Mouse (Mus musculus) 3T3-L1 (cell line): ENCODE measurements at regions not wholly inside any gene's neighbourhood (a gene's known extent, or its start where the extent isn't known, plus 50 kb on each side); places are given as distances from the start of the nearest gene placed in this dataset.

Source experiments
- DNase-seq: peaks from one replicate; pipeline ENCODE4 v3.0.0-alpha.2; 2015; ENCODE audit warnings: low read depth, low spot score

GRCm38 (mm10) chr1:128782286-128782685 is 190.2 kb upstream of the Cxcr4 start:
- DNase-seq: no peak

- no peak for DNase-seq
Observed at GRCm38 (mm10) chr1:128781871-128782270, 189.8 kb upstream of the Cxcr4 start.

GRCm38 (mm10) chr1:128781311-128781710 is 189.2 kb upstream of the Cxcr4 start:
- DNase-seq: no peak

DNA sequence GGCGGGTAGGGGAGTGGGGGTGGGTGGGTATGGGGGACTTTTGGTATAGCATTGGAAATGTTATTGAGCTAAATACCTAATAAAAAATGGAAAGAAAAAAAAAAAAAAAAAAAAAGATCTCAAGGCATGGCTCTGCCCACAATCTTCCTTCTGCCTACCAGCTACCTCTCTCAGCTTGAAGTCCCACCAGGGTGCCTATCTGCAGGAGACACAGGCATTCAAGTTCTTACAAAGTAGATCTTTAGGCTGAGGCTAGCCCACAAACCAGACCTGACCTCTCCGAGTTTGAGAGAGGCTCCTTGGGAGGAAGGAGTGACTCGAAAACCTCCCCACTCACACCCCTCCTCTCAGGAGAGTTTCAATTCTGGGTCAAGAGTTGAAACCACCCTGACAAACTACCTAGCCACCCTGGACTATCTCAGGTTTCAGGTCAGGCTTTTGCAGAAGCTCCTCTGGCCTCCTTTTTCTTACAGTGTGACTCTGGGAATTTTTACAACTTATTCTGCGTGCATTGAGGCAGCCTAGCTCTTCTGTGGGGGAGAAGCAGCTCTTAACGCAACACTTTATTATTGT is 187.6 kb upstream of the Cxcr4 start:
- DNase-seq: no peak

DNA sequence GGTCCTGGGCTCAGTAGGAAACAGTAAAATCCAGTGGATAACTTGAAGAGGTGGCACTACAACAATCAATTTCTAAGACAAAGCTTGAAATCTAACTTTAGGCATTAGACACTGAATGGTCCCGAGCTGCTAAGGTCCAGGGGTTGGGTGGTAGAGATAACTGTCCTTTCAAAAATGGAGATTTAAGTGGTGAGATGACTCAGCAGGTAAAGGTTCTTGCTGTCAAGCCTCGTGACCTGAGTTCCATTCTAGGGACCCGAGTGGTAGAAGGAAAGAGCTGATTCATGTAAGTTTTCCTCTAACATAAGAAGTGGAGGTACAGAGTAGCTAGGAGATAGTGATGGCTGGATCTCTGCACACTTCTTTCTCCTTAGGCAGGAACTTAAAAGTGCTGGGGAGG is 180.3 kb upstream of the Cxcr4 start:
- no peak for DNase-seq

DNA sequence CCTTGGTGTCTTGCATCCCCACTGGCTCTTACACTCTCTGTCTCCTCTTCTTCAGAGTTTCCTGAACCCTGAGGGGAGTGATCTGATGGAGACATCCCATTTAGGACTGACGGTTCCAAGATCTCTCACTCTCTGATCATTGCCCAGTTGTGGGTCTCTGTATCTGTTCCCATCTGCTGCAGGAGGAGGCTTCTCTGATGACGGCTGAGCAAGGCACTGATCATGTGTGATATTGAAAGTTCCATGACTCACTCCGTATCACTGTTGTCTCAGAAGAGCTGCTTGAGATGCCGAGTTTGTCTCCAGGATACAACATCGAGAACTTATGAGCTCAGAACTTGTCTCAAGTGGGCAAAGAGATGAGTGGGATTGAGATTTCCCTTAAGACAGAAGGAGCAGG is 178.7 kb upstream of the Cxcr4 start:
- no peak for DNase-seq

DNA sequence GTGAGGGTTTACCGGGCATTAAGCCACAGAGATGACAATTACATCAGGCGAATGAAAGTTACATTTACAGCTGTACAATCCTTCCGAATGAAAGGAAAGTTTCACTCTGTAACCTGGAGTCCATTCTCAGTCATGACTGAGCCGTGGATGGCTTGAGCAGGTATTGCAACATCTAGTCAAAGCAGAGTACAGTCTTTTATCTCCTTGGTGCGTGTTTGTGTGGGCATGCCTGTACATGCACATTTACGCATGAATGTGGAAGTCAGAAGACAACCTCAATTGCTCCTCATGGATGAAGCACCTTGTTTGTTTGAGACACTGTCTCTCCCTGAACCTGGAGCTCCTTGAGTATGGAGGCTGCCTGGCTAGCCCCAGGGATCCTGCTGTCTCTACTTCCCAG is 175.9 kb upstream of the Cxcr4 start:
- DNase-seq: no peak

DNA sequence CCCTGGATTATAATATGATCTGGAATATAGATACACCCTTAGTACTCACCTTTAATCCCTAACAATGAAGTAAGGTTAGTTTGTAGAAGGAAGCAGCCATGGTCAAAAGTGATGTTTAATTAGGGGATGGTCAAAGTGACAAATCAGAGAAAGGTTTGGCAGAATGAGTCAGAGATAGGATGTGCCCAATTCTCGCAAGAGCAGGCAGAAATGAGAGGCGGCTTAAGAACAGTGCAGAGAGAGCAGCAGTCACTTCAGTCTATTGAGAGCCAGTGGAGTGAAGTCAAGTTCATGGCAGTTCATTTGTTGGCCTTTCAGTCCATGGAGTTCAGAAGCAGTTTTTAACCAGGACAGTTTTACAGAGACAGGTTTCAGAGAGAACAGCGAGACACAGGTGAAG is 175.3 kb upstream of the Cxcr4 start:
- no peak for DNase-seq

DNA sequence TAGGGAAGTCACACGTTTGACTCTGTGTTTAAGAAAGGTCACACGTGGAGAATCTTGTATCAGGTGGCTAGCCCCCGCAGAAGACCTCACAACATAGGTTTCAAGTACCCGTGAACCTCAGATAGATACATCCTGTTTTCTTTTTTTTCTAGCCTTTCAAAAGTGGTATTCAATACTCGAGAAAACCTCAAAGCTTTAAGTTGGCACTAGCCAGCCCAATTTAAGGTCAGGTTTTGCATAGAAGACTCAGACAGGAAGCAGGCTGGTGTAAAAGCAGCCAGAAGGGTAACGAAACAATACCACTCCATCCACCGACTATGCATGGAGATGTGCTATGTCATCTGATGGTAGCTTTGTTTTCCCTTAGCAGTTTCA is 174.8 kb upstream of the Cxcr4 start:
- no peak for DNase-seq

GRCm38 (mm10) chr1:128766193-128766893 is 174.2 kb upstream of the Cxcr4 start:
- DNase-seq: no peak

GRCm38 (mm10) chr1:128765626-128766025 is 173.5 kb upstream of the Cxcr4 start:
- DNase-seq: no peak

DNA sequence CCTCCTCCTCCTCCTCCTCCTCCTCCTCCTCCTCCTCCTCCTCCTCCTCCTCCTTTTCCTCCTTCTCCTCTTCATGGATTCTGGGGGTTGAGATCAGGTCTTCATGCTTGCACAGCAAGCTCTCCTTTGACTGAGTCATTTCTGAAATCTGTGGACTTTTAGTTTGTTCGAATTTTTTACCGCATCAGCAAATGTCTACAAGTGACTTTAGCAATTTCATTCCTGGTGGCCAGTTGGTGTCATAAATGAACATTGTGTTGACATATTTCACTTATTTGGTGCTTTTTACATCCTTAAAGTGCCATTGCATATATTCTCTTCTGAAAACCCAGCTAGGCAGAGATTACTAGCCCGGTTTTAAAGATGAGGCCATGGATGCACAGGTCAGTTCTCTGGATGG is 173.0 kb upstream of the Cxcr4 start:
- no peak for DNase-seq

DNA sequence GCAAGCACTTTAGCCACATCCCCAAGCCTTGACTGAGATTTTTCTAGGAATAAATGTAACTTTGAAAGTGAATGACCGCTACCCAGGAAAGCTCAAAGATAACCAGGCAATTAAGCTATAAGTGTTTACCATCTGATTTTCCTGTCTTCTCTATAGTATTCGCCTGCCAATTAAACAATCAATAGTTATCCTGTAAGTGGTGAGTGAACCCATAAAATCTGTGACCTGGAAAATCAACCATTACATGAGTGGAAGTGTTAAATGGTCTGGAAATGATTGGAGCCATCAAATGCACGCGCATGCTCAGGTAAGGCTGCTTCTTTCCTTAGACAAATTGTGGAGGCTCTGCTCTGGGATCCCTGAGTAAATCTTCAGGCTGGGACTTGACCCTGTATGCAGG is 170.8 kb upstream of the Cxcr4 start:
- no peak for DNase-seq

- DNase-seq: no peak
Observed at GRCm38 (mm10) chr1:128762076-128762475, 170.0 kb upstream of the Cxcr4 start.

DNA sequence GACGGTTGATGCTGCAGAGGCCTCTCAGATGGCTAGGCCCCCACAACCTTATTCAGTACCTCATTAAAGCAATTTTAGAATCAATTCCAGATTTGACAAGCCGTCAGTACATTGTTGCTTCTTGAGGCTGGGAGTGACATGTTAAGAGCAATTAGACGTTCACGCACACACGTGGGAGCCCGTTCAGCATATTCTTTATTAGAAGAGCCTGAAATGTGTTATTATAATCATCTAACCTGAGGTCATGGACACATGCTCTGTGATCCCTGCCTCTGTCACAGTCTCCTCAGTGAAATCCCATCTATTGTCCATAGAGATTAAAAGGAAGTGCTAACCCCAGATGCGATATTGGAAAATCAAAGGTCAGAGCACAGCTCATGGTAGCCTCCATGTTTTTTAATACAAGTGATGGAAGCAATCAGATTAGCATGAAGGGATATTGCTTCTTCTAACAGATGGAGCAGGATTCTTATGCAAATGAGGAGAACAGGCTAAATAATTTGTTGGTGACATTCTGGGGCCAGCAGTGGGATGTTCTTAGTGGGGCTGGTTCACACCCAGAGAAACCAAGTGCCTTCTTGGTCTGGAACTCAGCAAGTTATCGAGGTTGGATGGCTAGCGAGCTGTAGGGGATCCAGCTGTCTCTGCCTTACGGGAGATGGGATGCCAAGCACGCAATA is 166.8 kb upstream of the Cxcr4 start:
- no peak for DNase-seq

- no peak for DNase-seq
Observed at GRCm38 (mm10) chr1:128758294-128758801, 166.3 kb upstream of the Cxcr4 start.

DNA sequence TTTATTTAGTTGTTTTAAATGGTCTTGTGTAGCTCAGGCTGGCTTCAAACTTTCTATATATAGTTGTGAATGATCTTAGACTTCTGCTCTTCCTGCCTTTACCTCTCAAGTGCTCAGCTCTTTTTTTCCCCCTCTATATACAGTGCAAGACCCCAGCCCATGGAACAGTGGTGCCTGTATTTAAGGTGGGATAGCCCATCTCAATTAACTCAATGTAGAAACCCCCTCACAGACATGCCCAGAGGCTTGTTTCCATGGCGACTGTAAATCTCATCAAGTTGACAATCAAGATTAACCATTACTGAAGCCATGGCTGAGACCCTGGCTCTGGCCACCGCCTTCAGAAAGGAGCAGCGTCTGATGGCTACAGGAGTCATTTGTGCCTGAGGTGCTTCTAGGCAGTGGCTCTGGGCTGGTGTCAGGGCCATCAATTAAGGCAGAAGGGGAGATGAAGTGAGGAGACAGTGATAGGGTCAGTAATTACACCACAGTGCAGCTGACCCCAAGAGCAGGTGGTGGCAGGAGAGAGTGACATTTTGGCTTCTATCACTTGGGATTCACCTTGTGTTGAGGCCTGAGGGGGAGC is 161.4 kb upstream of the Cxcr4 start:
- DNase-seq: no peak

DNA sequence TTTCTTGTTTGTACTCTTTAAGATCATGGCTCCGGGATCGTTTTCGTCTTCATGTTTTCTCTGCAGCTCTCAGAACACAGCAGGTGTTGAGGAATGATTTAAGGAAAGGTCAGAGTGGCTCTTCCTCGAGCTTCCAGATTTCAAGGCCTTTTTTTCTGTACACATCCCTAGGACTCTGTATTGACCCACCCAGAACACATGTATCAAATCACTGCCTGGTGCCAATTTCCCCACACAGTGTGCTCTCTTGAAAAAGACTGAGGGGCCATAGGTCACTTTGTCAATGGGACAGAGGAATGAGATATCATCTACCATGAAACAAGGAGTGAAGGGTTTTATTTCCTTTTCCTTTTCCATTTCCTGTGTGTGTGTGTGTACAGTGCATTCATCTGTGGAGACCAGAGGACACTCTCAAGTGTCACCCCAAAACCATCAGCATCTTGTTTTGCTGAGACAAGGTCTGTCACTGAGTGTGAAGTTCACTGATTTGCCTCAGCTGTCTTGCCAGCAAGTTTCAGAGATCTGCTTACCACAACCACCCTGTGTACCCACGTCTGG is 157.4 kb upstream of the Cxcr4 start:
- DNase-seq: no peak

DNA sequence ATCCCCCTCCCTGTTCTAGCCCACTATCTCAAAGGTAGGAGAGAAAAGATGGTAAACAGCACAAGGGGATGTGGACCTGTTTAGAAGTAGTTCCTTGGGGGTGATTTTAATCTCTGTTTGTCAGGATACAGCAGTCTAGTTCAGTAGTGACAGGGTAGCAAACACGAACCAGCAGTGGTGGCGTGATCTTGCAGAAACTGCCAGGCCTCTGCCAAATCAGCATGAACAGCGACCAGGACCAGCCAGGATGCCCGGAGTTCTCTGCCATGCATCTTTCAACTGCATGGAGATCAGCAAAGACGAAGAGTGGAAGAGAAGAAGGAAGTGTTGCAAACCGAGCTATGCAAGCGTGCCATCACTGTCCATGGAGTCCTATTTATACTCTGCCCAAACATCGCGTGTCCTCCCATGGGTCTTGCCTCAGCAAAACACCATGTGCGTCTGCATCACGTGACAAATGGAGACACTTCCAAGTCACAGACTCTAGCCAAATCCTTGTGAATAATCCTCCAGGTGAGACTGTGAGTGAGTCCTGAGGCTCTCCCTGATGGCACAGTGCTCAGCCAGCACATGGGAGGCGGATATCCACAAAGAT is 155.2 kb upstream of the Cxcr4 start:
- no peak for DNase-seq

GRCm38 (mm10) chr1:128746461-128747009 is 154.4 kb upstream of the Cxcr4 start:
- DNase-seq: no peak

DNA sequence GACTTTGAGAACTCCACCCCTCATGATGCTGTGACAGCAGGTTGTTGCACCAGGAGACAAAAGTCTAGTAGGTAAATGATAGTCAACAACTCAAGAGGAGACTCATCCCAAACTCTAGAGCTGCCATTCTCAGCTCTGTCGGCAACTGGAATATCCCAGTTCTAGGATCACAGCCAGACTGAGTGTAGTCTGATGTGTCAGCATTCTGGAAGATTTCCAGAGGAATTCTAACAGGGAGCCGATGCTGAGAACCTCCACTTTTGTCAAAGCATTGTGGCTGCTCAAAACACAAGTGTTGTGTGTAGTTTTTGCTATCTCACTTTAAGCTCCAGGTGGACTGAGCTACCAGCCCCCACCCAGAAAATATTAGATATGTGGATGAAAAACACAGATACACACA is 148.5 kb upstream of the Cxcr4 start:
- peak; percentile 59 for DNase-seq

- DNase-seq: no peak
Observed at GRCm38 (mm10) chr1:128738152-128738551, 146.1 kb upstream of the Cxcr4 start.
